Mouse (Mus musculus): ENCODE measurements around the gene Zfp605. TPM values are rescaled to one million over a fixed set of nuclear protein-coding genes. Genes with fewer than 3 reads are reported as not detected.
A peak's percentile ranks its signal among the peaks of the same experiment; 100 is the strongest.

The Zfp605 gene
- polyA plus RNA-seq, 1 experiment, result 2.2 TPM

DNA sequence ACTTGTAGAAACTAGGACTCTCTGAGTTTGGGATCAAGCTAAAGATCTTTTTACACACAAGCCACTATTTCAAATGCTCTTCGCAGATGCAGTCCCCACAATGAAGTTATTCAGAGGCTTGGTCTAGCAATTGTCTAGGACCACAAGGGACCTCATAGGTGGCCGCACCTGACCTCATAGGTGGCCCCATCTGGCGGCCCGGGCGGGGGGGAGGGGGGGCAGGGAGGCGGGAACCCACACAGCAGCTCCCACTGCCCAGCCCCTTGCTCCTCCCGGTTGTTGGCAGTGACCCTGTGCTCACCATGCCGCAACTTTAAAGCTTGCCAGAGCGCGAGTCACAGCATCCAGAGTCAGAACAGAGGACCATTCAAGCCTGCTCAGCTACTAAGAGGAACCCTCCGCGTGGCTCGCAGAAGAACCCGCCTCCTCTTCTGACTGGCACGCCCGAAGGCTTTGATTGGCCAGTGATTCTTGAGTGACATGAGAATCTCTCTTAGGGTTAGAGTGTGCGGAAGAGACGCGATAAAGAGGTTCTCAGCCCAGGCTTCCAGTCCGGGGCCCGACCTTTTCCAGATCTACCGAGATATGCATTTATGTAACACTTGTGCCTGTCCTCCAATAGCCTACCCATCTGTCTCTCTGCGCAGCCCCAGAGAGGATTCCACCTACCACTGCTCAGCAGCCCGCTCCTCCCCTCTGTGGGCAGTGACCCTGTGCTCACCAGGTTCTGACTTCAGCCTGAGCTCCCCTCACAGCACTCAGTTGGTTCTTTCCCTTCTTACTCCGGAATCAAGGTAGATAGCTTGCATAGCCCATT is 15.7 kb upstream of the Zfp605 start, which contains the start of gene Gm35315:
Gene Gm35315 (minus strand): TSS at position 391 of the 817 bp plus-strand sequence.
- H3K79me2 ChIP-seq (ENCODE audit: control insufficient read depth, insufficient read depth), result no peaks in the 10 kb centered on the region
- TF ChIP-seq MYOG (IDR thresholded peaks at IDR 0.05; ENCODE audit: control insufficient read depth, extremely low read depth, insufficient read length), result no peak
- TF ChIP-seq FOSL1 (IDR thresholded peaks at IDR 0.05; ENCODE audit: insufficient read depth, low read length, poor library complexity, severe bottlenecking), result no peak
- no peak for TF ChIP-seq CEBPB (IDR thresholded peaks at IDR 0.05; ENCODE audit: low read depth)
- TF ChIP-seq CTCF (IDR thresholded peaks at IDR 0.05; ENCODE audit: control insufficient read depth, insufficient read depth, insufficient read length), result no peak
- TF ChIP-seq USF1 (IDR thresholded peaks at IDR 0.05; ENCODE audit: low read depth), result no peak
- peak; percentile 64 for TF ChIP-seq MAX (IDR thresholded peaks at IDR 0.05)
- no peak for TF ChIP-seq MYOD1 (IDR thresholded peaks at IDR 0.05; ENCODE audit: control insufficient read depth, insufficient read length, low read depth)
- H3ac ChIP-seq (ENCODE audit: control insufficient read depth, insufficient read length, low read depth), result peak within 1 kb of the TSS; percentile 76
- no peaks in the 10 kb centered on the region for H3K79me3 ChIP-seq (ENCODE audit: low read depth)
- H3K4me3 ChIP-seq (ENCODE audit: insufficient read depth, poor library complexity, severe bottlenecking), result peak within 1 kb of the TSS; percentile 31
- H3K27me3 ChIP-seq (ENCODE audit: control insufficient read depth, insufficient read depth, insufficient read length), result no peaks in the 10 kb centered on the region
- no peaks in the 10 kb centered on the region for H3K36me3 ChIP-seq (ENCODE audit: control insufficient read depth, insufficient read depth)

DNA sequence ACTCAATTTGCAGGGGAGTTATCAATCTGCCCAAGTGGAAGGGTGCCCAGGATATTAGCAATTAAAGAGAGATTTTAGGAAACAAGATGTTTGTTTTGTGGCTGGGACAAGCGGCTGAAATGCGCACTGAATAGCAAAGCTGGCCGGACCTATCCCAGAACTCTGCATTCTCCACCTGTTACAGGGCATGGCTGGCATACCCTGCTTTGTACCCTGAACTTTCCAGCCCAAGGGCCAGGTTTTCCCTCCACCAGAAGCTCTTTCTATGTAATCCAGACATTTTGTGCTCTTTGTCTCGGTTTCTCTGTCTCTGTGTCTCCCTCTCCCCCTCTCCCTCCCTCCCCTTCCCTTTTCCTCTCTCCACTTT is 15.1 kb upstream of the Zfp605 start:
- H3K27me3 ChIP-seq (ENCODE audit: control insufficient read depth, insufficient read depth, insufficient read length), result no peaks in the 10 kb centered on the region
- H3ac ChIP-seq (ENCODE audit: control insufficient read depth, insufficient read length, low read depth), result no peak overlapping the region
- TF ChIP-seq FOSL1 (IDR thresholded peaks at IDR 0.05; ENCODE audit: insufficient read depth, low read length, poor library complexity, severe bottlenecking) (no peak), MAX (IDR thresholded peaks at IDR 0.05) (no peak), CTCF (IDR thresholded peaks at IDR 0.05; ENCODE audit: control insufficient read depth, insufficient read depth, insufficient read length) (no peak), USF1 (IDR thresholded peaks at IDR 0.05; ENCODE audit: low read depth) (no peak), MYOD1 (IDR thresholded peaks at IDR 0.05; ENCODE audit: control insufficient read depth, insufficient read length, low read depth) (no peak), MYOG (IDR thresholded peaks at IDR 0.05; ENCODE audit: control insufficient read depth, extremely low read depth, insufficient read length) (no peak), CEBPB (IDR thresholded peaks at IDR 0.05; ENCODE audit: low read depth) (no peak)
- no peaks in the 10 kb centered on the region for H3K79me3 ChIP-seq (ENCODE audit: low read depth)
- H3K36me3 ChIP-seq (ENCODE audit: control insufficient read depth, insufficient read depth), result no peaks in the 10 kb centered on the region
- H3K4me3 ChIP-seq (ENCODE audit: insufficient read depth, poor library complexity, severe bottlenecking), result peak overlapping the region; percentile 31
- no peaks in the 10 kb centered on the region for H3K79me2 ChIP-seq (ENCODE audit: control insufficient read depth, insufficient read depth)

GRCm38 (mm10) chr5:110098991-110099477 is 10.9 kb upstream of the Zfp605 start:
- H3ac ChIP-seq (ENCODE audit: control insufficient read depth, insufficient read length, low read depth), result no peak overlapping the region
- peaks cover 11% of the 10 kb centered on the region for H3K36me3 ChIP-seq (ENCODE audit: control insufficient read depth, insufficient read depth)
- no peaks in the 10 kb centered on the region for H3K79me3 ChIP-seq (ENCODE audit: low read depth)
- H3K4me3 ChIP-seq (ENCODE audit: insufficient read depth, poor library complexity, severe bottlenecking), result no peak overlapping the region
- H3K79me2 ChIP-seq (ENCODE audit: control insufficient read depth, insufficient read depth), result no peaks in the 10 kb centered on the region
- H3K27me3 ChIP-seq (ENCODE audit: control insufficient read depth, insufficient read depth, insufficient read length), result no peaks in the 10 kb centered on the region
- TF ChIP-seq MYOG (IDR thresholded peaks at IDR 0.05; ENCODE audit: control insufficient read depth, extremely low read depth, insufficient read length) (no peak), CEBPB (IDR thresholded peaks at IDR 0.05; ENCODE audit: low read depth) (no peak), MAX (IDR thresholded peaks at IDR 0.05) (no peak), MYOD1 (IDR thresholded peaks at IDR 0.05; ENCODE audit: control insufficient read depth, insufficient read length, low read depth) (no peak), FOSL1 (IDR thresholded peaks at IDR 0.05; ENCODE audit: insufficient read depth, low read length, poor library complexity, severe bottlenecking) (no peak), CTCF (IDR thresholded peaks at IDR 0.05; ENCODE audit: control insufficient read depth, insufficient read depth, insufficient read length) (no peak), USF1 (IDR thresholded peaks at IDR 0.05; ENCODE audit: low read depth) (no peak)

GRCm38 (mm10) chr5:110099656-110100580 is 10.0 kb upstream of the Zfp605 start, which contains the start of gene Plcxd1:
Plcxd1 (plus strand) TSS chr5:110099969.
- H3ac ChIP-seq (ENCODE audit: control insufficient read depth, insufficient read length, low read depth), result no peak within 1 kb of the TSS
- H3K79me3 ChIP-seq (ENCODE audit: low read depth), result no peaks in the 10 kb centered on the region
- peaks cover 19% of the 10 kb centered on the region for H3K36me3 ChIP-seq (ENCODE audit: control insufficient read depth, insufficient read depth)
- peaks cover 8% of the 10 kb centered on the region for H3K79me2 ChIP-seq (ENCODE audit: control insufficient read depth, insufficient read depth)
- H3K4me3 ChIP-seq (ENCODE audit: insufficient read depth, poor library complexity, severe bottlenecking), result no peak within 1 kb of the TSS
- TF ChIP-seq MYOG (IDR thresholded peaks at IDR 0.05; ENCODE audit: control insufficient read depth, extremely low read depth, insufficient read length) (no peak), MAX (IDR thresholded peaks at IDR 0.05) (no peak), CTCF (IDR thresholded peaks at IDR 0.05; ENCODE audit: control insufficient read depth, insufficient read depth, insufficient read length) (no peak), FOSL1 (IDR thresholded peaks at IDR 0.05; ENCODE audit: insufficient read depth, low read length, poor library complexity, severe bottlenecking) (no peak), MYOD1 (IDR thresholded peaks at IDR 0.05; ENCODE audit: control insufficient read depth, insufficient read length, low read depth) (no peak), USF1 (IDR thresholded peaks at IDR 0.05; ENCODE audit: low read depth) (no peak), CEBPB (IDR thresholded peaks at IDR 0.05; ENCODE audit: low read depth) (no peak)
- H3K27me3 ChIP-seq (ENCODE audit: control insufficient read depth, insufficient read depth, insufficient read length), result no peaks in the 10 kb centered on the region

All from C2C12 (cell line).